Mouse (Mus musculus) liver, postnatal 0 days (tissue): ENCODE measurements around the gene Trank1. TPM values are rescaled to one million over a fixed set of nuclear protein-coding genes. Genes with fewer than 3 reads are reported as not detected.

Source experiments
- ATAC-seq: fragments of 200-750 bp; cut with Nextera tagmentation; 2 replicates; pipeline ENCODE4 v1.8.0; 2017; ENCODE audit warnings: mild to moderate bottlenecking, moderate library complexity
- DNase-seq: peaks from one replicate; pipeline ENCODE4 v3.0.0-alpha.2; 2016
- H3K27ac ChIP-seq: fragments of 300-500 bp; sonication (generic); 2 replicates; pipeline ENCODE4 v1.5.1; 2014; ENCODE audit warnings: antibody characterized with exemption, moderate library complexity, mild to moderate bottlenecking, low read depth
- H3K27me3 ChIP-seq: fragments of 300-500 bp; sonication (generic); 2 replicates; pipeline ENCODE4 v1.6.1; 2014; ENCODE audit warnings: low read length, control low read depth, mixed read lengths; ENCODE audit not compliant: insufficient read depth
- H3K36me3 ChIP-seq: fragments of 300-500 bp; sonication (generic); replicated peaks from 2 replicates; pipeline ENCODE4 v1.6.1; 2014; ENCODE audit warnings: mild to moderate bottlenecking, control low read depth, low read length, moderate library complexity, mixed read lengths; ENCODE audit not compliant: insufficient read depth
- H3K4me1 ChIP-seq: fragments of 300-500 bp; sonication (generic); 2 replicates; pipeline ENCODE4 v1.6.1; 2014; ENCODE audit warnings: antibody characterized with exemption, mild to moderate bottlenecking, control low read depth; ENCODE audit not compliant: insufficient read depth
- H3K4me2 ChIP-seq: fragments of 300-500 bp; sonication (generic); 2 replicates; pipeline ENCODE4 v1.6.1; 2014; ENCODE audit warnings: low read depth, mild to moderate bottlenecking, low read length, moderate library complexity, mixed read lengths
- H3K4me3 ChIP-seq: fragments of 300-500 bp; sonication (generic); 2 replicates; pipeline ENCODE4 v1.5.1; 2014; ENCODE audit warnings: low read depth, low read length
- H3K9ac ChIP-seq: fragments of 300-500 bp; sonication (generic); replicated peaks from 2 replicates; pipeline ENCODE4 v1.6.1; 2014; ENCODE audit warnings: mild to moderate bottlenecking, moderate library complexity
- H3K9me3 ChIP-seq: fragments of 300-500 bp; sonication (generic); 2 replicates; pipeline ENCODE4 v1.6.1; 2016; ENCODE audit warnings: mild to moderate bottlenecking, control low read depth, low read length, mixed read lengths
- CTCF ChIP-seq: sonication (generic); IDR thresholded peaks from 2 replicates; pipeline ENCODE4 v1.5.1; 2016; ENCODE audit warnings: antibody characterized with exemption, low read depth
- EP300 ChIP-seq: IDR thresholded peaks from 2 replicates; pipeline ENCODE4 v1.6.1; 2016; ENCODE audit warnings: antibody characterized with exemption, low read depth, mild to moderate bottlenecking
- WGBS: fragments of 180-500 bp; shearing (Covaris S2); extraction: QIAGEN DNeasy Blood & Tissue Kit; methylation state at CpG from one replicate; pipeline ENCODE4 v1.1.7; 2014; ENCODE audit not compliant: insufficient replicate concordance; 5-methylcytosine and 5-hydroxymethylcytosine counted together
- polyA plus RNA-seq: library from polyadenylated mRNA; unstranded; fragments of >200 nt; fragmentation: Nextera tagmentation; extraction: Ambion mirVana; gene quantifications from 2 replicates; pipeline ENCODE4 v1.2.1, GENCODE M21; 2015

Gene Trank1
- polyA plus RNA-seq, 1 experiment from 2014 or later, result 0.02 TPM

DNA sequence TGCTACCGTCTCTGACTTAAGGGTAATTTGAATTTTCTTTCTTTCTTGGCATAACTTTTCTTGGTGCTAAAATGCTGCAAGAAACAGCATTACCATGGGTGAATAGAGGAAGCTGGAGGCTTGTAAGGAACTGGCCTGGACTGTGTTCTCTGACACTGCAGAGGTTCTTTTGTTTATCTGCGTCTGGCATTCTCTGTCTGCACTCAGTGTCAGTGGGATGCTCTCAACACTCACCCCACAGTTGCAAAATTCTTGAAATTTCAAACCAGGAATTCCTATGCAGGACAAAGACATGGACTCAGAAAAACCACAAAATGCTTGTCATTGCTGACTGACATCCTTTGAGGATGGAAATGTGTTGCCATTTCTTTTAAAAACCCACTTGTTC lies 117.8 kb downstream of the Trank1 start:
- H3K4me3 ChIP-seq, result no peak overlapping the region
- H3K4me2 ChIP-seq, result no peak overlapping the region
- TF ChIP-seq CTCF (no peak), EP300 (no peak)
- 55% methylated on average over 2 of the region's 2 CpGs for WGBS
- no peaks in the 10 kb centered on the region for H3K4me1 ChIP-seq
- ATAC-seq, result no peak
- H3K9me3 ChIP-seq, result no peaks in the 10 kb centered on the region
- no peaks in the 10 kb centered on the region for H3K36me3 ChIP-seq
- no peak overlapping the region for H3K27ac ChIP-seq
- H3K27me3 ChIP-seq, result no peaks in the 10 kb centered on the region
- H3K9ac ChIP-seq, result no peak overlapping the region
- no peak for DNase-seq

DNA sequence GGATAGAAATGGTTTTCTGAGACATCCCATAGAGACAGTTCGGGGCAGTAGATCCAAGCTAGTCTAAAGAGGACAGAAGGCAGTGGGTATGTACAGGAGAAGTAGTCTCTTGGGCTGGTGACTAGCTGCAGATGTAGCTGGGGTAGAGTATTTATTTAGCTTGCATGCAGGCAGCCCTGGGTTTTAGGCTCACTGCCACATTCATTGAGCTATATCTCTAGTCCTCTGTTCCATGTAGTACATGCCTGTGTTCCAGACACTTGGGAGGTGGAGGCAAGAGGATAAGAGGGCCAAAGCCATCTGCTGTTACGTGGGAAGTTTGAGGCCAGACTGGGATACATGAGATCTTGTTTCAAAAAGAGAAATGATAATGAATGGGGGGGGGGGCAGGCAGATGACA lies 123.9 kb downstream of the Trank1 start:
- DNase-seq (no peak), ATAC-seq (no peak)
- no peaks in the 10 kb centered on the region for H3K4me1 ChIP-seq
- TF ChIP-seq EP300 (no peak), CTCF (no peak)
- H3K27me3 ChIP-seq, result peaks cover 14% of the 10 kb centered on the region; the same call in 1 of the 2 replicates
- H3K27ac ChIP-seq, result no peak overlapping the region
- H3K4me2 ChIP-seq, result no peak overlapping the region
- no peak overlapping the region for H3K9ac ChIP-seq
- WGBS, result 79% methylated on average over 2 of the region's 2 CpGs
- no peak overlapping the region for H3K4me3 ChIP-seq
- H3K36me3 ChIP-seq, result no peaks in the 10 kb centered on the region
- H3K9me3 ChIP-seq, result no peaks in the 10 kb centered on the region

DNA sequence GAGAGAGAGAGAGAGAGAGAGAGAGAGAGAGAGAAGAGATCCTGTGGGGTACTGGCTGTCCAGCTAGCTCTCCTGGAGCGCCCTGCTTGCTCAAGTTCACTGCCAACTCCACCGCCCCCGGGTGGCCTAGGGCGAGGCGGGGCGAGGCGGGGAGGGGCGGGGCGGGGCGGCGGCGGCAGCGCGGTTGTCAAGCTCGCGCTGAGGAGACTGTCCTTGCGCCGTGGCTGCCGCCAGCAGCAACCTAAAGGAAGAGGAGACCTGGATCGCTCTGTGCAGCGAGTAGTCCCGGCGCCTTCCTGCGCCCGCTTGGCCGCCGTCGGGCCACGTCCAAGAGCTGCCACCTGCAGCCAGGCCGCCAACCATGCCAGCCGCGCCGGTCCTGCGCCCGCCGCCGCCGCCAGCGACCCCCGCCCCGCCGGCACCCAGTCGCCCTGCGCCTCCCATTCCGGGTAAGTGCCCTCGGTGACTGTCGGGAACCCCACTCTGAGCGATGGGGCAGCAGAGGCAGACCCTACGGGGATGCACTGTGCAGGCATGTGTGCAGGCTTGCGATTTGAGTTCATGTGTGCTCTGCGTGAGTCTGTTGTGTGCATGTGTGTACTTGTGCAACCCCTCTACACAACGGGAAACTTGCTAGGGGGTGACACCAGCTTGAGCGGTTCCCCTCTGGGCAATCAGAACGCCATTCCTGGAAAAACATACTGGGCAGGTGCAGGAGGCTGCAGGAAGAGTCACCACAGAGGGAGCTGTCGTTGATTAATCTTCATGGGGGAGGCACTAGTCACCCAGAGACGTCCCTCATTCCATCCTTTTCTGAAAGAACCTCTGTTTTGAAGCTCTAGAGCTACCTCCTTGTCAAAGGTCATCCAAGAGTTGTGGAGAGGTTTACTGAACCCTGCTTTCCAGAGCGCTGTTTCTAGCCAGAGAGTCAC lies 127.6 kb downstream of the Trank1 start, which contains the start of gene Dclk3:
Dclk3 (plus strand) TSS at position 178 of the 932 bp plus-strand sequence.
- peak within 1 kb of the TSS; percentile 42 for H3K4me3 ChIP-seq
- no peaks in the 10 kb centered on the region for H3K36me3 ChIP-seq
- ATAC-seq (peak; percentile 60), DNase-seq (peak; percentile 65)
- H3K9ac ChIP-seq, result 0 out of 2 replicates have a peak within 1 kb of the TSS, but pooled peaks have one; percentile 33
- WGBS, result 3% methylated on average over 43 of the region's 57 CpGs
- peaks cover 16% of the 10 kb centered on the region; the same call in 1 of the 2 replicates for H3K27me3 ChIP-seq
- H3K27ac ChIP-seq, result no peak within 1 kb of the TSS
- no peaks in the 10 kb centered on the region for H3K4me1 ChIP-seq
- TF ChIP-seq CTCF, result no peak
- TF ChIP-seq EP300, result no peak
- H3K9me3 ChIP-seq, result no peaks in the 10 kb centered on the region
- H3K4me2 ChIP-seq, result peak within 1 kb of the TSS; percentile 77

GRCm38 (mm10) chr9:111439836-111440201 lies 128.3 kb downstream of the Trank1 start:
- no peaks in the 10 kb centered on the region for H3K36me3 ChIP-seq
- ATAC-seq, result no peak
- peaks cover 16% of the 10 kb centered on the region; the same call in 1 of the 2 replicates for H3K27me3 ChIP-seq
- H3K9me3 ChIP-seq, result no peaks in the 10 kb centered on the region
- DNase-seq, result no peak
- no peaks in the 10 kb centered on the region for H3K4me1 ChIP-seq
- 56% methylated on average over 8 of the region's 8 CpGs for WGBS
- H3K9ac ChIP-seq, result no peak overlapping the region
- H3K4me3 ChIP-seq, result no peak overlapping the region
- no peak overlapping the region for H3K4me2 ChIP-seq
- H3K27ac ChIP-seq, result no peak overlapping the region
- TF ChIP-seq CTCF (no peak), EP300 (no peak)

- H3K4me1 ChIP-seq, result no peaks in the 10 kb centered on the region
- H3K4me3 ChIP-seq, result no peak overlapping the region
- no peak for DNase-seq
- no peaks in the 10 kb centered on the region for H3K36me3 ChIP-seq
- ATAC-seq, result no peak
- H3K27ac ChIP-seq, result no peak overlapping the region
- peaks cover 16% of the 10 kb centered on the region; the same call in 1 of the 2 replicates for H3K27me3 ChIP-seq
- TF ChIP-seq CTCF (no peak), EP300 (no peak)
- 75% methylated on average over 6 of the region's 6 CpGs for WGBS
- H3K4me2 ChIP-seq, result no peak overlapping the region
- no peaks in the 10 kb centered on the region for H3K9me3 ChIP-seq
- H3K9ac ChIP-seq, result no peak overlapping the region
Observed at GRCm38 (mm10) chr9:111440446-111440845, 128.9 kb downstream of the Trank1 start.

GRCm38 (mm10) chr9:111441151-111441550 lies 129.6 kb downstream of the Trank1 start:
- TF ChIP-seq EP300, result no peak
- TF ChIP-seq CTCF, result no peak
- 75% methylated on average over 2 of the region's 2 CpGs for WGBS
- Histone ChIP-seq H3K4me2 (no peak overlapping the region), H3K36me3 (no peaks in the 10 kb centered on the region), H3K4me3 (no peak overlapping the region), H3K9me3 (no peaks in the 10 kb centered on the region), H3K27ac (no peak overlapping the region), H3K27me3 (peaks cover 16% of the 10 kb centered on the region; the same call in 1 of the 2 replicates), H3K4me1 (no peaks in the 10 kb centered on the region), H3K9ac (no peak overlapping the region)
- DNase-seq (no peak), ATAC-seq (no peak)

Other genes with a start within 250 kb of the Trank1 start
- 18.4 and 18.5 TPM in 2 replicates for gene Lrrfip2, start 194.1 kb upstream of the Trank1 start, polyA plus RNA-seq
- 9.8 and 10.1 TPM in 2 replicates for gene Mlh1, start 39.9 kb upstream of the Trank1 start, polyA plus RNA-seq
- gene Epm2aip1, start 39.8 kb upstream of the Trank1 start, polyA plus RNA-seq, result 4.4 and 5.2 TPM in 2 replicates
- 0.27 and 0.32 TPM in 2 replicates for gene Dclk3, start 127.3 kb downstream of the Trank1 start, polyA plus RNA-seq